Mouse (Mus musculus): ENCODE measurements at regions not wholly inside any gene's neighbourhood (a gene's known extent, or its start where the extent isn't known, plus 50 kb on each side); places are given as distances from the start of the nearest gene placed in this dataset.

DNA sequence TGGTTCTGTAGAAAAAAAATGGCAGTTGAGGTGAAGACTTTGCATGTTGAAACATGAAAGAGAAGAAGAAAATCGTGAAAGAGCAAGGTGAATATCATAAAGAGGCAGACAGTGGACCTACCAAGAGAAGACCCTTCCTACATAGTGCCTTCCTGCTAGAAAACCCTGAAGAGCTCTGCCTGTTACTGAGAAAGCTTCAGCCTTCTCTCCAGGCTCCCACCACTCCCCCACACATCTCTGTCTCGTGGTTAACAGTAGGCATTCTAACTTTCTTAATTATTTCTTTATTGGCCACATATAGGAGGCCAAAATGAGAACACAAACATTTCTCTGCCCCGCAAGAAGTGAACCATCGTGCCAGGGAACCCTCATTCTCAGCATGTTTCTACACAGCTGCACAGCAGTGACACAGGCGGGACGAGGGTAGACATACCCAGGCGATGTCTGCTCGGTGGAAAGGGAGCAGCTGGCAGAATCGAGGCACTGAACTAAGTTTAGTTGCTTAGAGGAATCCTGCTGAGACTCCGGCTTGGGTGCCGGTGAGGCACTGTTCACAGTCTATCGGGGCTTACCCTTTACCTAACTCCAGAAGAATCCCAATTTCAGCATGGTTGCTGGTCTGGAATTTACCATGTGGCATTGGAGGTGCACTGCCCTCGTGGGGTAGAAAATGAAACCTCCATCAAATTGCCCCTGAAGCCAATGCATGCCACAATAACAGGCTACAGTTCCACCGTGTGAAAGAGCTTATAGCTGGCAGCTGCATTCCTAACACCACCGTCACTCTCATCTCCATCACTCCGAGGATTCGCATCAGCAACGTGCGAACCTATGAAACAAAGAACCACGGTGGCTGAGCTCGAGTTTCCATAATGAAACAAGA is 260.4 kb upstream of the Tsc22d2 start:
- no peak for DNase-seq

DNA sequence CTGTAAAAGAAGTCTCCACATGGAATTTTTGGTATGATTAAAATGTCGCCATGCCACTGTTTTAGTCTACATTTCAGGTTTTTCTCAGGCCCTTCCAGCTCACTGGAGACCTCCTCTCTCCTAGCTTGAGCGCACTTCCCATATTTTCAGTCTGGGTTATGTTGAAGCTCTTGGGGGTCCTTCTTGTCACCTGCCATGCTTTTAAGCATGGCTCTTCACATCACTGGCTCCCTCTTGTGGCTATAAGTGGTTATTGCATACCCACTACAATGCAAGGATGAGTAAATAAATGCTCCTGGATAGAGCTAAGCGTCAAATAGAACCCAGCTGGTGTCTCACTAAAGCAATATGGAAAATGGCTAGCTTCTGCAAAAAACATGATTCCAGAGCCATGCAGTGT is 255.1 kb upstream of the Tsc22d2 start:
- no peak for DNase-seq

DNA sequence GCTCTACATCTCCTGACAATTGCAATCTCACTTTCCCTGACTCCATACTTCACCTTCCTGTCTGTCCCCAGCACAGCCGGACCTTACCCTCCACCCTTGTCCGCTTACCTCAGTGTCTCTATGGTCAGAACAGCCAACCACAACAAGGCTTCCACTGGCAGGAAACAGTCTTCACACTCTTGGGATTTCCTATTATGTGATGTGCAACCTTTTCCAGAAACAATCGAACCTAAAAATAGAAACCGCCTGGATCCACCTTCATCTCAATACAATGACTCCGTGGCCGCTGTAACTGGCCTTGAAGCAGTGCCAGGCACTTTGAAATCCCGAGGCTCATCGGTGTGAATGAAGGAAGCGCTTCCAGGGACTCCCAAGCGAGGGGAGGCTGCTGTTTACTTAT is 252.3 kb upstream of the Tsc22d2 start:
- no peak for DNase-seq

DNA sequence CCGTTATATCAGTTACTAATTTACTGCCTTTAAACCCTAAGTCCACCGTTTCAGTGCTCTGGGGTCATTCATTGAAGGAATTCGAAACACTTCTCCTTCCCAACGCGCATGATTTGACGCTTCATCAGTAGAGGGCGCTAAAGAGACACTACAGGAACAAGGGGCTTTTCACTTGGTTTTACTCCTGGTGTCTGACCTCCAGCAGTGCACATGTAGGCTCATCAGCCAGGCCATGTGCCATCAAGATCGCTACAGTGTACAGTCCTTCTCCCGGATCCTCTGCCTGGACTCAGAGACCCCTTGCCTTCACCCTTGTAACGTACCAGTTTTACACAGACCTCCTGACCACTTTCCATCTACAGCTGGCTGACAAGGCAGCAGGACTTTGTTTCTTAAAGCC is 250.7 kb upstream of the Tsc22d2 start:
- peak; percentile 65 for DNase-seq

DNA sequence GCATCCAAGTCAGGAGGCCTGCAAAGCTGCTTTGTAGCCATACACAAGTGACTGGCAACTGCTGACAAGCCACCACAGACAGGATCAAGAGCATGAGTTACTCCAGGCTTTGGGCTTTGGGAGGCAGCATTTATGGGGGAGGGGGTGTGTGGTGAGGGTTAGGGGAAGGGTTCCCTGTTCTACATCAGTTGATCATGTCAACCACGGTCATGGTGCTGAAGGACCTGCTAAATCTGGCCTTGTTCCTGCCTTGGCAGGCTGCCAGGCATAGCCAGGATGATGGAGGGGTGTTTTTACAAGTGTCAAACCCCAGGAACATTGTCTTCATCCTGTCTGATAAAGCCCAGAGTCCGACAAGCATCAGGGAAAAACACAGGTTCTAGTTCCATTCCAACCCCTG is 247.9 kb upstream of the Tsc22d2 start:
- DNase-seq: no peak

DNA sequence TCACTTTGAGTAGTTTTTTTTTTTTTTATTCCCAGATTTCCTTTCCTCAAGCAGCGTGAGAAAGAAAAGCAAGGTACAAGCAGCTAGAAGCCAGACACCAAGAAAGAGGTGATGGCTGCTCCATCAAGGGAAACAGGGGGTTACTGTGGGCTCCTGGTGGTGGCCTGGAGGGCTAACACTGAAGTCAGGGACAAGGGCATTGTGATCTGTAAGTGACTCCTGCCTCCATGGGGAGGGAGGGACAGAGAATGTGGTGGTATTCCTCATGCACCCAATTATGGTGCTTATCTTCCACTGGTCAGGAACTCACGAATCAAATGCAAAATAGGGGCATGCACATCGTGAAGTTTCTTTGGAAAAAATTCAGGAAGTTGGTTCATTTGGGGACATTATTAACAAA is 247.4 kb upstream of the Tsc22d2 start:
- DNase-seq: no peak

DNA sequence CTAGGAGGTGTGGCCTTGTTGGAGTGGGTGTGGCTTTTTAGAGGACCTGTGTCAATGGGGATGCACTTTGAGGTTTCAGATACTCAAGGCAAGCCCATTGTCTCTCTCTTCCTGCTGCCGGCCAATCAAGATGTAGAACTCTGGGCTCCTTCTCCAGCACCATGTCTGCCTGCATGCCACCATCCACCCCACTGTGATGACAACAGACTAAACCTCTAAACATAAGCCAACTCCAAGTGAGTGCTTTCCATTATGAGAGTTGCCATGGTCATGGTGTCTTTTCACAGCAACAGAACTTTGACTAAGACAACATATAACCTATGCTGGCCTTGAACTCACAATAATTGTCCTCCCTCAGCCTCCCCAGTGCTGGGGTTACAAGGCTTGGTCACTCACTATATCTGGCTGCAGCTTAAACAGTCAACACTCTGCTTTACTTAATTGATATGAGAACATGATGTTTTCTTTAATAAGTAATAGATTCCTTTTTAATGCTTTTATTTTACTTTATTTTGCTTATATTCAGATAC is 246.7 kb upstream of the Tsc22d2 start:
- DNase-seq: no peak

DNA sequence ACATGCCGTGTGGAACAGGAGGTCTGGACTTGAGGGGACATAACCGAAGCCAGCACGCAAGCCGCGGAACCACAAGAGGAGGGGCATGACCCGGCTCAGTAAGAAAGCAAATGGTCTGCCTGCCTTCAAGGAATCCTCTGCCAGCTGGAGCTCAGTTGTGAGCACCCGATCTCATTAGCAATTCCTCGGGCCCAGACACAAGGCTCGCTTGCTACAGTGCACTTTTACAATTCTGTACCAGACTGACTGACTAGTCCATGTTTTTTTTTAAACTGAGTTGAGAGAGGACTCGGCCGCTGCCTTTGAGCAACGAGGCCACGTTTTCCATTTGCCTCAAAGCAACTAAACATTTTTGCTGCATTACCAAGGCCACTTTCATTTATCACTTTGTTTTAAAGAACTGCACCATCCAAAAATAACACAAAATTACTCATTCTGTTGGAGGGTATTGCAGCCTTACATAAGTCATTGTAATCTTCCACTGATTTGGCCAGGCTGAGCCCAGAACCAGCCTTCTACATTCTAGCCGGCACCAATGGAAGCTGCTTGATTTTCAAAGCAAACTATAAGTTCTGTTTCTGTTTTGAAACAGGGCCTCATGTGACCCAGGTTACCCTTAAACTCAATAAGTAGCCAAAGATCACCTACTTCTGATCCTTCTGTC is 245.9 kb upstream of the Tsc22d2 start:
- peak; percentile 13 for DNase-seq

DNA sequence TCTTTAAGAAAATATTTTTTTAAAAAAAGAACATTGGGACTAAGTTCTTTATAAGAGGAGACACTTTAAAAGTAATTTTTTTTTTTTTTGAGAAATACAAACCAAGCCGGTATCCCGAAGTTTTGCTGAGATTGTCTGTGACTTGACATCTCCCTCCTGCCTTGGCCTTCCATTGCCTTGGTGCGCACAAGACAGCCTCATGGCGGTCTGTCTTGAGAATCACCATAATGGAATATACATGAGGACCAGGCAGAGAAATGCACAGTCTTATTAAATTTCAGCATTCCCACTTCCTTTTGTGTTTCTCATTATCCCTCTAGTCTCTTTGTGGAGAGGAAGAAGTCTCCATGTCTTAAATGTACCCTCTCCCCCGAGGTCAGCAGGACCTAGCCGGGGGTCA is 244.7 kb upstream of the Tsc22d2 start:
- no peak for DNase-seq

DNA sequence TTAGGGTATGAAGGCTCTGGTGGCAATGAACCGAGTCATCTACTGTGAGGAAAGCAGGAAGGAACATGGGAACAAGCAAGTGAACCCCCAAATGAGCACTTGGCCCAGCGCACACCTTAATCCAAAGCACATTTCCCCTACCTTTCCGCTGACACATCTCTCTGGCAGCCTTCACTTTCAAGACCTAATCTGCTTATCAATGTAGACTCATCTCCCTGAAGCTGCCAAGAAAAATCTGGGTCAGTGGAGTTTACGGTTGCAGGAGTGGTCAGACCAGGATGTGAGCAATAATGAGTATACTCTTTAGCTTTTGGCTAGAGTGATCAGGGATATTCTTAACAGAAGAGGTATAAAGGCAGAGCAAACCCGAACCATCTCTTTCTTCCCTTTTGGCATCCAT is 242.4 kb upstream of the Tsc22d2 start:
- no peak for DNase-seq

DNA sequence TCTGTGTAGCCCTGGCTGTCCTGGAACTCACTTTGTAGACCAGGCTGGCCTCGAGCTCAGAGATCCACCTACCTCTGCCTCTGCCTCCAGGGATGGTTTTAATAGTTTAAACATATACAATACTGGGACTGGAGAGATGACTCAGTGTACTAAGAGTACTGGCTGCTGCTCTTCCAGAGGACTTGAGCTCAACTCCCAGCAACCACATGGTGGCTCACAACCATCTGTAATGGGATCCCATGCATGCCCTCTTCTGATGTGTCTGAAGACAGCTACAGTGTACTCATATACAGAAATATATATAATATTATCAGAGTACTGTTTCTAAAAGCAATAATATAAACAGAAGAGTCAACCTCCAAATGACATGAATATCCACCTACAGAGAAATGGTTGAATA is 240.7 kb upstream of the Tsc22d2 start:
- no peak for DNase-seq

DNA sequence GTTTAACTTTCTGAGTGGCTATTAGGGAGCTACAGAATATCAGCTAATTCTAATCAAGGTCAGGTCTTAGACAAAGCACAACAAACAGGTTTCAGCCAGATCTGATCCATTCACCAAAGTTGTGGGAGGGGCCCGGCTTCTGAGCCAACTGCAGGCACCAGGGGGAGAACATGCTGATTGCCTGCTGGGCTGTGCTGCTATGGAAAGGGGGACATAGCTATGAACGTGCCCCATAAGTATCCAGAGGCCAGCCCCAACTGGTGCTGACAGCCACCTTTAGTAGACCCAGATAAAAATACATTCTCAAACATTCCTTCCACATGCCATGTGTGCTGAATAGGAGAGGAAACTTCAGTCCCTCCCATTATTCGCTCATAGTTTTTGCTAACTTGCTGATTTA is 232.8 kb upstream of the Tsc22d2 start:
- no peak for DNase-seq

DNA sequence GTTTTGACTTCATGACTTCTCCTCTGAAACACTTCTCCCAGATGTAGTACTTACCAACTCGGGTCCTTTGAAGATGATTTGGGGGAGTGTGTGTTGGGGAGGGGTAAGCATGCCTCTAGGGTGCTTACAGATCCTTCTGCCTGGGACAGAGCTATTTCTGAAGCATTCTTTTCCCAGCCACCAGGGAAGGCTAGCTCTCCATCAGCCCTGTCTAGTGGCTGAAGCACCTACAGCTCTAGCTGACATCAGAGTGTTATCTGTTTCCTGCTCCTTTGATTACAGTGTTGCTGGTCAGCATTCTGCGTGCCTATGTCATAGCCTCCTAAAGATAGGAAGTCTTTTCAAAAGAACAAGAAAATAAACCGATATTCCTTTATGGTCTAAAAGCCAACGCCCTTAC is 232.2 kb upstream of the Tsc22d2 start:
- DNase-seq: no peak

DNA sequence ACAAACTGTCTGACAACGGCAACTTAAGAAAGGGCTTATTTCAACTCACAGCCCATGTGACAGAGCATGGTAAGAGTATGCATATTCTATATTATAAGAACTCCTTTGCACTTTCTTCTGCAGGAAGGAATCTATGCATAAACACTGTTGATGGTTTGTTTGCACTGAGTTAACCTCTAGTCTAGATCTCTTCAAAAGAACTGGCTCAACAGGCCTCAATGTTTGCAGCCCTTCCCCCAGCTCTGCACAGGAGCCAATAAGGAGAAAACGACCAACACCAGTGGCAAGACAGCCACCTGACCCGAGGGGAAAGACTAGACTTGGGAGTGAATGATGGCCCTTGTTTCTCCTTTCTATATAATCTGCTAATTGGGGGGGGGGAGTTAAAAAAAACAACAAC is 231.2 kb upstream of the Tsc22d2 start:
- no peak for DNase-seq

DNA sequence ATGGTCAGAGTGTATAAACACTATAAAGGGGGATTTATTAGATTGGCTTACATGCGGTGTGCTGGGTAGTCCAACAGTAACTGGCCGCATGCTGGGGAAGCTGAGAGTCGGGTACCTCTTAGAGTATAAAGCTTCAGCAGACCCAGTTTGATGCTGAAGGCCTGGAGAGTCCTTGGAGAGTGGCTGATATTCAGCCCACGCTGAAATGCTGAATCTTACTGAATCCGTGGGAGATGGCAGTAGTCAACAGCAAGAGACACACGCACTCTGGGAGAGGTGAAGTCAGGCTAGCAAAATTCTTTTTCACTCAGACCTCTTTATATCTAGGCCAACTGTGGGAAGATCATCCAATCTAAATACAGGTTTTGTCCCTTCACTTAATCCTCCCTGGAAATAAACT is 214.1 kb upstream of the Tsc22d2 start:
- no peak for DNase-seq

DNA sequence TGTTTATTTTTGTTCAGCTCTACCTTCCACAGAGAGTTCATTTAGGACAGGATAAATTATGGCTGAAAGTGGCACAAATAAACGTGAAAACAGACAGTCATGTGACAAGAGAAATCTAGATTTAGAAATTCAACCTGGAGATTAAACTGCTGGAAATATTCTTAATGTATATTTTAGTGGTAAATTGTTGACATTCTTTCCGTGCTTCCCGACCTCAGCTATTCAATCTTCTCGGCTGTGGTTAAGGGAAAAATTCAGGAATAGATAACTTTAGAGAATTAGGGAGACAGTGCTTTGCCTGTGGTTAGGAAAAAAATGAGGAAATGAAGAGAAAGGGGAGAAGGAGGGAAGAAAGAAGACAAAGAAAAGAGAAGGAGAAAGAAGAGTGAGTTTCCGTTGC is 211.7 kb upstream of the Tsc22d2 start:
- no peak for DNase-seq

DNA sequence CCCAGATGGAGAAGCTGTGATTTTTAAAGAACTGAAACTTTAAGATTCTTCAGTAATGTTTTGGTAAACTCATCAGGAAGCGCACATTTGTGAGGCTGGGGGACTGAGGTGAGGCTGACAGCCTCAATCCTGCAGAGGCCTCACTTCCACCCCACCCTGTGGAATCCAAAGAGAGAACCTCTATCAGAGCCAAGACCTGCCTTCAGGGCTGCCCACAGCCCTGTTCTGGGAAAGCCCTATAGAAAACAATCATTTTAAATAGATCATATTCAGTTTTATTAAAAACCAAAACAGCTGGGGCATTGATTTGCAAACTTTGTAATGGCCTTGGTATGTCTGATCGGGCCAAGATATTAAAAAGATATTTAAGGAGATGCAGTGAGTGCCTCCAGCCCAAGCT is 210.7 kb upstream of the Tsc22d2 start:
- no peak for DNase-seq

DNA sequence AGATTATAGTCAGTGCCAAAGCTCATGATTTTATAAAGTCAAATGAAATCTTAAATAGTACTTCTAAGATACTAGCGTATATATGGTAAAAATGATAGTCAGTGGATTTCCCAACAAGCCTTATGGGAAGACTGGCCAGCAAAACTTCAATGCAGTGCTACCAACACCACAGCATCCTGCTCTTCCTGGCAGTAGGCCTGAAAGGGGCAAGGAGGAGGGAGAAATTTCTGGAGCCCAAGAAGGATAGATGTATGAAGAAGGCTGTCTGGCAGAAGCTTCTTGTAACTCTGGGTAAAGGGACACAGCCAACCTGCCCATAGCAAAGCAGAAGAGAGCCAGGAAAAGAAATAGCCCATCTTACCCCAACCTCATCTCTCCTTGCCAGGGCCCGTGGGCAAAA is 209.0 kb upstream of the Tsc22d2 start:
- no peak for DNase-seq

DNA sequence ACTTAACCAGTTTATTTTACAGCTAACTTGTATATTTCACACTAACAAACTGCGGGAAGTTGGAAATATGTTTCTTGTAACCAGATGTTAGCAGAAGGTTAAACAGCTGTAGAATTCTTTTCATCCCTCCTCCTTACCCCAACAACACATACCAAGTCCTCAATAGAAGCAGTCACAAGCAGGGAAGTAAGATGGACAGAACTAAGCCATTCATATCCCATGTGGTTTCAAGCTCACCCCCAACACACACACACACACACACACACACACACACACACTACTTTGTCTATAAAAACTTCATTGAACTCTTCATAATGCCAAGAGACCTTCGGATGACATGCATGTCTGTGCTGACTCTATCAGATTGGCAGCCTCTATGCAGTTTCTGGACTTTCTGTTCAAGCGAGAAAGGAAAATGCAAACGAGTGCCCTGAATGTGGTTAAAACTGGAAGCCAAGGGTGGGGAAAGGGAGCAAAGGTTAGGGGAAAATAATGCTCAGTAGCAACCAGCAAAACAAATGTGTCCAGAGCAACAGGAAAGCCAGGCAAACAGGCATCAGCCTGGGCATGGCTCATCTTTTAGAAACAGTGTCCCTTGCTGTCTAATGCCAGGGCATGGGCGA is 207.6 kb upstream of the Tsc22d2 start:
- DNase-seq: no peak

DNA sequence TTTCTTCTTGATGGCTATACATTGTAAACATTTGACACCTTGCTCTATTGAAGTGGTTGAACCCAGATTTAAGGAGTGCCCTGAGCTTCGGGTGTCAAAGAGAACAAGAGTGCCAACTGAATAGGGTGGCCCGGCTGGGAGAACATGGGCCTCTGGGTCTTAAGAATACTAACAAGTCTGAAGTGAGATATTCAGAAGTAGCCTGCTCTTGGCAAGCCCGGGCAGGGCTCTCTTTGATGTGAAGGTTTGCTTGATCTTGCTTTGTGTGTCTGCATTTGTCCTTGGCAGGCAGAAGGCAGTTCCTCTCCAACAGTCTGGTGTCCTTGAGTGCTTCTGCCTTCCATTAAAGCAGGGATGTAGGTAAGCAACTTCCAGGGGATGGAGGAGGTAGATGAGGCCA is 203.5 kb upstream of the Tsc22d2 start:
- DNase-seq: no peak

DNA sequence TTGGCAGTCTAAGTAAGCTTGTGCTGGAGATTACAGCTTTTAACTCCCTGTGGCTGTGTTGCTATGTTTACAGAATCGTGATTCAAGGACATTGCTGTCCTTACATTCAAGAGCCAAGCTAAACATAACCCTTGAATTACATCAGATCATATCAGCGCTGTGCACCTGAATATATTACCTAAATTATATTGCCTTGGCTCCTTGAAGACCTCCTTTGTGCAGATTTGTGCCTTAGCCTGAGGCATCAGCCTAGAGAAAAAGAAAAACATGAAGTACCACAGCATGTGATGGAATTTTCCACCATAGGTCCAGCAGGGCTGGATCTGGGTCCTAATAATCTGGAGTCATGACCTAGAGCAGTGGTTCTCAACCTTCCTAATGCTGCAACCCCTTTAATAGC is 189.8 kb upstream of the Tsc22d2 start:
- no peak for DNase-seq

DNA sequence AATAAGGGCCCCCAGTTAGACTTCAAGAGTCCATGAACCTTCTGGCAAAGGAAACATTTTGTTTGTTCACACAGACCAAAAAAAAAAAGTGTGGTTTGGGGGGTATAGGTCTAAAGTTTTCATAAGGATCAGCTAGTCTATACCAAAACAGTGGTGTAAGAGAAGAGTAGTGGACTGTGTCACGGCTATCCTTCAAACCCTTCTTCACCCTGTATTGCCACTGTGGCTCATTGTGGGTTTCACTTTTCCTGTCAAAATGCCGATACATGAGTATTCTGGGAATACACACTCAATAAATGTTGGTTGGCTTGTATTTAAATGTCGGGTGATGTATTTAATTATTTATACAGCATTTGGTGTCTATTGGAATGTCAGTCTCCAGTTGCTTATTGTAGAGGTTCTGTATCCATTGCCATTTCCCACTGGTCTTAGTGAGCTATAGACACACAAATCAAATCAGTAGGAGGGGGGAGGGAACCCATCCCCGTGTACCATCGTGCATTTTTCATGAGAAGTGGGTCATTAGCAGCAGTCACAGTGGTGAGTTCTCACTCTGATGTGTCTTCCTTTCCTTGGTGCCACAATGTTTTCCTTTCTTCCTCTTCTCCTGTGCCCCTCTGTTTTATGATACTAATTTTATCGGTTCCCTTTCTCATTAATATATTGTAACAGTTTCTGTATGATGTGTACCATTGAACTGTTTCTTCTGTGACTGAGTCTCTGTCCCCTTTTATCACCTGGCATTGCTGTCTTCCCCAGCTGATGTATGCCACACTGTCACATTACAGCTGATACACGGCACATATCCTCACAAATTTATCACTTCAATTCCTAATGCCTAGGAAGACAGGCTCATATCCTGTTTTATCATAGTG is 187.8 kb upstream of the Tsc22d2 start:
- no peak for DNase-seq

DNA sequence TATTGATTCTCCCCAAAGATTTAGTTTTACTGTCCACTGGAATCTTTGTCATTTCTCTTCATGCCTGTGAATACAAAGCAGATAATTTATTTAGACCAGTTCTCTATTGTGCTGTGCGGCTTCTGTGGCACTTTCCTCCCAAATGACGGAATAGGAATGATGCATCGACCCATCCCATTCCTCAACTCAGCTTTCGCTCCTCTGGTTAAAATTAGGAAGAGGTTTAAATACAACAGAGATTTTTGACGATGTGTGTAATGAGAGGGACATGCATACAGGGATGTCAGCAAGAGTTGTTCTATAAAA is 187.2 kb upstream of the Tsc22d2 start:
- DNase-seq: no peak
